Mouse (Mus musculus): ENCODE data around the gene Blm.

GRCm38 (mm10) chr7:80412781-80413180 lies 122.1 kb downstream of the Blm start:
- no peak for TF ChIP-seq POLR2A (IDR thresholded peaks at IDR 0.05; ENCODE audit: extremely low read depth, insufficient read depth, low read length)
- no peak for TF ChIP-seq CTCF (IDR thresholded peaks at IDR 0.05; ENCODE audit: extremely low read depth, insufficient read depth, low read length)
